ENCODE assay signal across 8 mouse cellular contexts in genomic region chrX:75155576-75156243, GRCm38 (mm10). TPM values are rescaled to one million over a fixed set of nuclear protein-coding genes. Genes with fewer than 3 reads are reported as not detected.
DNase-seq lines count a peak whose midpoint lies in the region; ATAC-seq and TF ChIP-seq lines count a peak whose summit lies in the region.

No protein-coding gene starts in this region.

- H3K4me3 ChIP-seq in left cerebral cortex, adult 2 months, result peak overlapping the region; percentile 28
- peak overlapping the region; percentile 64 for H3K4me3 ChIP-seq in gastrocnemius, adult 2 months
- peak overlapping the region; percentile 48 for H3K4me3 ChIP-seq in hindbrain, embryonic 12.5 days
- H3K4me3 ChIP-seq in limb, embryonic 14.5 days (replicated peaks; ENCODE audit: low read length), result peak overlapping the region; percentile 39
- peak overlapping the region; percentile 46 for H3K4me3 ChIP-seq in midbrain, embryonic 12.5 days

- no peaks in the 10 kb centered on the region for H3K36me3 ChIP-seq in hindbrain, embryonic 12.5 days
- no peaks in the 10 kb centered on the region for H3K36me3 ChIP-seq in limb, embryonic 14.5 days (ENCODE audit: control insufficient read depth, insufficient read depth, low read length)
- no peaks in the 10 kb centered on the region for H3K36me3 ChIP-seq in midbrain, embryonic 12.5 days

- no peaks in the 10 kb centered on the region for H3K9me3 ChIP-seq in hindbrain, embryonic 12.5 days (replicated peaks)
- no peaks in the 10 kb centered on the region for H3K9me3 ChIP-seq in limb, embryonic 14.5 days (ENCODE audit: control insufficient read depth, low read length)
- no peaks in the 10 kb centered on the region for H3K9me3 ChIP-seq in midbrain, embryonic 12.5 days

- no peak overlapping the region for H3K27ac ChIP-seq in left cerebral cortex, adult 2 months
- peak overlapping the region; percentile 5; the same call in 1 of the 2 replicates for H3K27ac ChIP-seq in gastrocnemius, adult 2 months
- H3K27ac ChIP-seq in hindbrain, embryonic 12.5 days, result no peak overlapping the region
- H3K27ac ChIP-seq in limb, embryonic 14.5 days (replicated peaks; ENCODE audit: low read depth, low read length), result no peak overlapping the region
- H3K27ac ChIP-seq in midbrain, embryonic 12.5 days (replicated peaks), result no peak overlapping the region

- DNase-seq in left cerebral cortex, adult 2 months (ENCODE audit: extremely low spot score in 1 of 2, low spot score in 2 of 2), result peak; percentile 10 to 14
- no peak for DNase-seq in left cerebral cortex, adult 9 months (ENCODE audit: low spot score in 2 of 2)
- DNase-seq in cerebellum, postnatal 10 days, result peak; percentile 42 to 62
- peak; percentile 78 for DNase-seq in gastrocnemius, adult 2 months
- peak; percentile 2 for DNase-seq in limb, embryonic 14.5 days (ENCODE audit: low spot score)
- peak; percentile 32 for DNase-seq in testis, postnatal 14 days (ENCODE audit: low spot score)

- H3K4me2 ChIP-seq in hindbrain, embryonic 12.5 days (replicated peaks), result peak overlapping the region; percentile 57
- H3K4me2 ChIP-seq in limb, embryonic 14.5 days (replicated peaks; ENCODE audit: low read depth, low read length, severe bottlenecking), result peak overlapping the region; percentile 59
- peak overlapping the region; percentile 52 for H3K4me2 ChIP-seq in midbrain, embryonic 12.5 days (replicated peaks)

- TF ChIP-seq CTCF in left cerebral cortex, adult 2 months (IDR thresholded peaks at IDR 0.05), result no peak
- TF ChIP-seq CTCF in gastrocnemius, adult 2 months (IDR thresholded peaks at IDR 0.05), result no peak

- WGBS in hindbrain, embryonic 12.5 days, result 20% methylated on average over 43 of the region's 49 CpGs
- 33% methylated on average over 10 of the region's 49 CpGs for whole genome bisulfite sequencing in limb, embryonic 14.5 days
- WGBS in midbrain, embryonic 12.5 days, result 29% methylated on average over 29 of the region's 49 CpGs

- intact Hi-C loops in left cerebral cortex, adult 2 months (cut with DNase I), result no loop called here
- intact Hi-C loops in gastrocnemius, adult 2 months (cut with DNase I), result no loop called here

- H3K27me3 ChIP-seq in hindbrain, embryonic 12.5 days, result no peaks in the 10 kb centered on the region
- no peaks in the 10 kb centered on the region for H3K27me3 ChIP-seq in limb, embryonic 14.5 days (ENCODE audit: control insufficient read depth, insufficient read depth, low read length)
- no peaks in the 10 kb centered on the region for H3K27me3 ChIP-seq in midbrain, embryonic 12.5 days

- peak; percentile 71 for ATAC-seq in hindbrain, embryonic 12.5 days (ENCODE audit: low FRiP score)
- peak; percentile 53; the same call in 1 of the 2 replicates for ATAC-seq in limb, embryonic 14.5 days (ENCODE audit: low FRiP score, low read depth)
- peak; percentile 89 for ATAC-seq in midbrain, embryonic 12.5 days (ENCODE audit: low FRiP score, low read depth)

- no peaks in the 10 kb centered on the region for H3K4me1 ChIP-seq in hindbrain, embryonic 12.5 days
- H3K4me1 ChIP-seq in limb, embryonic 14.5 days (ENCODE audit: control insufficient read depth, insufficient read depth, low read length), result no peaks in the 10 kb centered on the region
- H3K4me1 ChIP-seq in midbrain, embryonic 12.5 days, result no peaks in the 10 kb centered on the region

- TF ChIP-seq POLR2A in limb, embryonic 14.5 days (IDR thresholded peaks at IDR 0.05; ENCODE audit: borderline replicate concordance, extremely low read depth, insufficient read depth, insufficient read length), result no peak

- H3K9ac ChIP-seq in hindbrain, embryonic 12.5 days, result peak overlapping the region; percentile 54
- H3K9ac ChIP-seq in limb, embryonic 14.5 days (ENCODE audit: low read depth, low read length, severe bottlenecking), result peak overlapping the region; percentile 58
- H3K9ac ChIP-seq in midbrain, embryonic 12.5 days (replicated peaks), result peak overlapping the region; percentile 52

RNA-seq across cellular contexts. Expression of gene Smim9, which starts 7.9 kb away (rescaled TPM):
- total RNA-seq in left cerebral cortex, adult 2 months (2021), result not detected
- not detected for total RNA-seq in gastrocnemius, adult 2 months (2021)
- not detected in 2 replicates for polyA plus RNA-seq in hindbrain, embryonic 12.5 days (2016; fragmentation: Nextera tagmentation; extraction: Ambion mirVana)
- polyA plus RNA-seq in limb, embryonic 14.5 days (2012; rRNA removed), result not detected in 2 replicates
- polyA plus RNA-seq in limb, embryonic 14.5 days (2014; fragmentation: Nextera tagmentation; extraction: Ambion mirVana), result not detected in 2 replicates
- polyA plus RNA-seq in midbrain, embryonic 12.5 days (2016; fragmentation: Nextera tagmentation; extraction: Ambion mirVana), result not detected in 2 replicates

RNA-seq across cellular contexts. Expression of gene Mpp1, which starts 24.9 kb away (rescaled TPM):
- 10 to 100 TPM; 30.4 to 33.8 TPM for total RNA-seq in left cerebral cortex, adult 2 months (2021)
- total RNA-seq in gastrocnemius, adult 2 months (2021), result 10 to 100 TPM; 11.8 to 12.2 TPM
- polyA plus RNA-seq in hindbrain, embryonic 12.5 days (2016; fragmentation: Nextera tagmentation; extraction: Ambion mirVana), result 27.2 and 28.7 TPM in 2 replicates
- 34.3 and 44.5 TPM in 2 replicates for polyA plus RNA-seq in limb, embryonic 14.5 days (2012; rRNA removed)
- 48.2 and 49.5 TPM in 2 replicates for polyA plus RNA-seq in limb, embryonic 14.5 days (2014; fragmentation: Nextera tagmentation; extraction: Ambion mirVana)
- 23.6 and 26.0 TPM in 2 replicates for polyA plus RNA-seq in midbrain, embryonic 12.5 days (2016; fragmentation: Nextera tagmentation; extraction: Ambion mirVana)

Comparison
In these comparisons a context has a peak if more than half of its experiments do, and no peak if none do; other contexts are left out.
1. DNase-seq: peak in left cerebral cortex, adult 2 months (2 of 2), cerebellum, postnatal 10 days (2 of 2), gastrocnemius, adult 2 months (single experiment), limb, embryonic 14.5 days (single experiment) and testis, postnatal 14 days (single experiment); none in left cerebral cortex, adult 9 months (0 of 2).
2. Peak in every context shown above with its lines, with median percentiles within 50 percentile points of each other: H3K4me3 ChIP-seq, ATAC-seq, H3K4me2 ChIP-seq and H3K9ac ChIP-seq.